Mouse (Mus musculus) macrophage (primary cell): ENCODE results near the gene Nadsyn1. TPM values are rescaled to one million over a fixed set of nuclear protein-coding genes. Genes with fewer than 3 reads are reported as not detected.
A peak's percentile ranks its signal among the peaks of the same experiment; 100 is the strongest.

ENCODE experiments used
- H3K27ac ChIP-seq: fragments of 350-480 bp; formaldehyde crosslinking; 2 replicates; pipeline ENCODE4 v1.9.0; 2021
- H3K36me3 ChIP-seq: fragments of 350-480 bp; formaldehyde crosslinking; 2 replicates; pipeline ENCODE4 v1.9.0; 2021; ENCODE audit errors: inconsistent target
- H3K4me3 ChIP-seq: fragments of 350-480 bp; formaldehyde crosslinking; 2 replicates; pipeline ENCODE4 v1.9.0; 2021; ENCODE audit errors: inconsistent target
- H3K79me2 ChIP-seq: fragments of 350-480 bp; formaldehyde crosslinking; 2 replicates; pipeline ENCODE4 v1.9.0; 2021; ENCODE audit errors: inconsistent target
- WGBS: methylation state at CpG from one replicate; pipeline ENCODE4 v1.1.7; 2026; ENCODE audit warnings: inconsistent platforms; ENCODE audit not compliant: missing documents; 5-methylcytosine and 5-hydroxymethylcytosine counted together
- polyA plus RNA-seq: library from polyadenylated mRNA; stranded (reverse); fragments of 250-400 nt; gene quantifications from 3 replicates; pipeline ENCODE4 v1.2.4, GENCODE M21; 2018; ENCODE audit warnings: inconsistent platforms

Gene Nadsyn1
- polyA plus RNA-seq, 1 experiment from 2014 or later, result 2.6 TPM

DNA sequence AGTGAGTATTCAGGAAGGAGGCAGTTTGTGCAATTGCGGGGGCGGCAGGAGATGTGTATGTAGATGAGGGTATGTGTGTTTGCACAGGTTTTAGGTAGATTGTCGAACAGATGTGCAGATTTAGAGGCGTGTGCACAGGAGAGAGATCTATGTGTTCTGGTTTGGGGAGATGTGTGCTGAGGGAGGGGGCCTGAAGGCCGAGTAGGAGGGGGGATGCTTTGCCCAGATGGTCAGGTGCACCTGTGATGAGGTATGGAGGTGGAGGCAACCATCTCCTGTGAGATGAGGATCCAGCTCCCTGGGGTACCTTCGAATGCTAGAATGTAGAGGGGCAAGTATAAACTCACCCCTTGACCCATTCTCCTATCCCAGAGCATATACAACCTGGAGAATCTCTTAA is 7.8 kb upstream of the Nadsyn1 start:
- peak overlapping the region; percentile 41 for H3K27ac ChIP-seq
- 10% methylated on average over 6 of the region's 6 CpGs for WGBS
- peaks cover 44% of the 10 kb centered on the region for H3K79me2 ChIP-seq
- H3K36me3 ChIP-seq, result no peaks in the 10 kb centered on the region
- H3K4me3 ChIP-seq, result peak overlapping the region; percentile 85

DNA sequence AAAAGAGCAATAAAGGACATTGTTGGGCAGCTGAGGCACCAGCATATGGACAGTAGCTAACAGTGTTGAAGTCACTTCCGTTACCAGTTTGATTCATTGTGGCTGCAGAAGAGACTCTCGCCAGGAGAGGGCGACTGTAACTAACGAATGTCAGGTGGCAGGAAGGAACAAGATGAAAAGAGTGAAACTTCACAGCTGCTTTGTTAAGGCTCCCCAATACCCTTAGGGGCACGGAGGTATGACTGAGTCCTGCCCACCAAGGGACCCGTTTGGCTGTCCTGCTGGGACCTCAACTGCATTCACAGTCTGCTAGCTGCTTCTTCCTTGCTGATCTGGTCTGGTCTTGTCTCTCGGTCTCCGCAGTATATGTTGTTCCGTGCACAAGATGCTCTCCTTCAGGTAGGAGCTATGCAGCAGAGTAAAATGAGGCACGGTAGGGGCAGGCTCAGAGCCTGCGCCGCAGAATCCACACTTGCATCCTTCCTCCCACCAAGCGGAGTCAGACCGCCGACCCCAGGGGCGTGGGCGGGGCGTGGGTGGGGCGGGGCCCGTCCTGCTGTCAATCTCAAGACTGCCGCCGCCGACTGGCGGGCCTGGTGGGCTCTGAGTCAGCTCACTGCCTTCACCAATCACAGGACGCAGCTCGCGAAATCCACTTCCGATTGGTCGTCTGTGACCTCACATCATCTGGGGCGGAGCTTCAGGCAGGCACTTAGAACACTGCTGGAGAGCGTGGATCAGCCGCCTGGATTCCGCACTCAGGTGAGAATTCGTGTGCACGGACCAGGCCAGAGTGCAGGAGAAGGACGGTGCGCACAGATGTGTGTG is 7.1 kb upstream of the Nadsyn1 start:
- peak overlapping the region; percentile 92 for H3K27ac ChIP-seq
- peaks cover 37% of the 10 kb centered on the region for H3K79me2 ChIP-seq
- WGBS, result 1% methylated on average over 36 of the region's 37 CpGs
- H3K36me3 ChIP-seq, result no peaks in the 10 kb centered on the region
- peak overlapping the region; percentile 85 for H3K4me3 ChIP-seq

DNA sequence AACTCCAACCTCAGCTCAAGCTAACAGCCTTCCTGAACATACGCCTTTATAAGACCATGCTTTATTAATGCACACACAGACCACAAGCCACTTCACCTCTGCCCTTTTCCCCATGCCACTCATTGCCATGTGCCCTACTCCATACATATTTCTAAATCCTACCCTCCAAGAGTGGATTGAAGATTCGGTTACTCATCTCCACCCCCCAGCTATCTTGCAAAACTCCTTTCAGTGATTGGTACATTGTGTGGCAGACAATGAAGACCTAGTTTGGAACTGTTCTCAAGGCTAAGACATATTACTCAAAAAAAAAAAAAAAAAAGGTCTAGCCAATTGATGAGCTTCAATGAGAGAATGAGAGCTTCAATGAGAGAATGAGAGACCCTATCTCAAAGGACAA is 4.3 kb upstream of the Nadsyn1 start:
- no peak overlapping the region for H3K27ac ChIP-seq
- 84% methylated on average over 2 of the region's 2 CpGs for WGBS
- peaks cover 20% of the 10 kb centered on the region for H3K79me2 ChIP-seq
- no peak overlapping the region for H3K4me3 ChIP-seq
- no peaks in the 10 kb centered on the region for H3K36me3 ChIP-seq

DNA sequence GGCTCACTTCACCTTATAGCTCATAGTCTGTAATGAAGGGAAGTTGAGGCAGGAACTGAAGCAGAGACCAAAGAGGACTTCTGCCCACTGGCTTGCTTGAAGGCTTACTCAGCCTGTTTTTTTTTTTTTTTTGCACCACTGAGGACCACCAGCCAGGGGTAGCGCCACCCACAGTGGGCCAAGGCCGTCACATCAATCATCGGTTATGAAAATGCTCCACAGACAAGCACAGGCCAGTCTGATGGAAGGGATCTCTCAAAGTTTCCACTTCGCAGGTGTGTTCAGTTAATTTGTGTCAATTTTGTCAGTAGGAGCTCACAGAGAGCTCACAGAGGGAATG is 587 bp upstream of the Nadsyn1 start:
- 89% methylated on average over 4 of the region's 4 CpGs for WGBS
- H3K4me3 ChIP-seq, result peak overlapping the region; percentile 23; the same call in 1 of the 2 replicates
- H3K27ac ChIP-seq, result peak overlapping the region; percentile 42
- peaks cover 12% of the 10 kb centered on the region; the same call in 1 of the 2 replicates for H3K79me2 ChIP-seq
- no peaks in the 10 kb centered on the region for H3K36me3 ChIP-seq

DNA sequence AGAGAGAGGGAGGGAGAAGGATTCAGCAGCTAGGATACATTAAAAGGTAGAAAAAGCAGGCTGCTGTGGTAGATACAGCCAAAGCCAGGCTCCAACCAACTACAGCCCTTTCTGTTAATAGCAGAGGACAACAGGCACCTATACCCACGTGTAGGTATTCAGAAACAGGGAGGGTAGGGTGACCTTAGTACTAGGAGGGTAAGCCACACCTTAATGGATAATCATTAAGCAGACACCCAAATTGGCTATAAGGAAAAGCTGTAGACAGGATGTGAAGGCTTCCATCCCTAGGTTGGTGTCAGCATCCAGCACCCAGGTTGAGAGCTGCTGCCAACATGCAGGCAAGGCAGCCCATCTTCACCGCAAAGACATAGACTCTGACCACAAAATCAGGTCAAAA is 1.4 kb downstream of the Nadsyn1 start:
- 93% methylated on average over 2 of the region's 2 CpGs for WGBS
- H3K4me3 ChIP-seq, result no peak overlapping the region
- H3K27ac ChIP-seq, result no peak overlapping the region

DNA sequence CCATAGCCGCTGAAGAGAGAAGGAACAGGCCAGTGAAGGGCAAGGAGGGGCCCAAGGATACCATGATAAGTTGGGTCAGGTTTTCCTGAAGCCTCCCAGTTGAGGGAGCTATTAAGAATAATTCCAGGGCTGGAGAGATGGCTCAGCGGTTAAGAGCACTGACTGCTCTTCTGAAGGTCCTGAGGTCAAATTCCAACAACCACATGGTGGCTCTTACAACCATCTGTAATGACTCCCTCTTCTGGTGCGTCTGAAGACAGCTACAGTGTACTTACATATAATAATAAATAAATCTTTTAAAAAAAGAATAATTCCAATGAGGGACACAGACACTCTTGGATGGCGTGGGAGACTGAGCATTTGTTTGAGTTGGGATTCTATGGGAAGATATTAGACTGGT is 3.4 kb downstream of the Nadsyn1 start:
- Histone ChIP-seq H3K27ac (no peak overlapping the region), H3K4me3 (no peak overlapping the region), H3K79me2 (peaks cover 12% of the 10 kb centered on the region; the same call in 1 of the 2 replicates), H3K36me3 (peaks cover 23% of the 10 kb centered on the region)
- 98% methylated on average over 4 of the region's 4 CpGs for WGBS

More for the DNA sequence above, 1.4 kb downstream of the Nadsyn1 start:
- H3K79me2 ChIP-seq, result peaks cover 12% of the 10 kb centered on the region; the same call in 1 of the 2 replicates
- H3K36me3 ChIP-seq, result peaks cover 4% of the 10 kb centered on the region

DNA sequence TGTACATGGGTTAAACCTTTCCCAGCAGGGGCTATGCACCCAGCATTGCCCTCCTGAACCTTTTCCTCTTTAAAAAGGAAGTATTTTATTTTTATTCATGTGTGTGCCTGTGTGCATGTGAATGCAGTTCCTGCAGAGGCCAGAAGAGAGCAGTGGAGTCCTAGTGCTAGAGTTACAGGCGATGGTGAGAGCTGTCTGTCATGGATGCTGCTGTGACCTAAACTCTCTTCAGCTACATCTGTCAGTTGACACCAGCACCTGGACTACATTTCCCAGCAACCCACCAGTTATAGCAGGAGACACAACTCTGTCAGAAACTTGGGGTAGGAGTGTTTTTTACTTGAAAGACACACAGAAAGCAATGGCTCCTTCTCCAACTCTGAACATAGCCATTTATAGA is 13.7 kb downstream of the Nadsyn1 start:
- WGBS, result 88% methylated on average over 1 of the region's 1 CpGs
- Histone ChIP-seq H3K36me3 (peaks cover 81% of the 10 kb centered on the region), H3K4me3 (no peak overlapping the region)

DNA sequence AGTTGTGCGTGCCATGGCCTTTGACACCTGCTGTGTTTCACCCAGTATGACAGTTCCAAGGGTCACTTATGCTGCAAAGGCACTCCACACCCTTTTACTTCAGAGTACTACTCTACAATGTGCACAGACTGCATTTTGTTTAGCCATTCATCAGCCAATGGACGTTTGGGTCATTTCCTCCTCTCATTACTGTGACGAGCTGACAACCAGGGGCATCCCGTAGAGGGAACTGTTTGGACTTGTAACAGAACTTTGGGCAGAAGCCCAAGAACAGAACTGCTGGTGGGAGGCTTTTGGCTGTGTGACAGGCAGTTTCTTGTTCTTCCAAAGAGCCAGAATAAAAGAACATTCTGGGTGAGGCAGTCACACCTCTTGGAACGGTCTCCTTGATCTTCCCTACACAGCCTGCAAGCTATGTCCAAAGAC is 17.4 kb downstream of the Nadsyn1 start:
- H3K79me2 ChIP-seq, result no peaks in the 10 kb centered on the region
- H3K27ac ChIP-seq, result no peak overlapping the region
- peaks cover 71% of the 10 kb centered on the region for H3K36me3 ChIP-seq
- no peak overlapping the region for H3K4me3 ChIP-seq
- 81% methylated on average over 5 of the region's 5 CpGs for WGBS

More for the DNA sequence above, 13.7 kb downstream of the Nadsyn1 start:
- H3K27ac ChIP-seq, result no peak overlapping the region
- H3K79me2 ChIP-seq, result no peaks in the 10 kb centered on the region

DNA sequence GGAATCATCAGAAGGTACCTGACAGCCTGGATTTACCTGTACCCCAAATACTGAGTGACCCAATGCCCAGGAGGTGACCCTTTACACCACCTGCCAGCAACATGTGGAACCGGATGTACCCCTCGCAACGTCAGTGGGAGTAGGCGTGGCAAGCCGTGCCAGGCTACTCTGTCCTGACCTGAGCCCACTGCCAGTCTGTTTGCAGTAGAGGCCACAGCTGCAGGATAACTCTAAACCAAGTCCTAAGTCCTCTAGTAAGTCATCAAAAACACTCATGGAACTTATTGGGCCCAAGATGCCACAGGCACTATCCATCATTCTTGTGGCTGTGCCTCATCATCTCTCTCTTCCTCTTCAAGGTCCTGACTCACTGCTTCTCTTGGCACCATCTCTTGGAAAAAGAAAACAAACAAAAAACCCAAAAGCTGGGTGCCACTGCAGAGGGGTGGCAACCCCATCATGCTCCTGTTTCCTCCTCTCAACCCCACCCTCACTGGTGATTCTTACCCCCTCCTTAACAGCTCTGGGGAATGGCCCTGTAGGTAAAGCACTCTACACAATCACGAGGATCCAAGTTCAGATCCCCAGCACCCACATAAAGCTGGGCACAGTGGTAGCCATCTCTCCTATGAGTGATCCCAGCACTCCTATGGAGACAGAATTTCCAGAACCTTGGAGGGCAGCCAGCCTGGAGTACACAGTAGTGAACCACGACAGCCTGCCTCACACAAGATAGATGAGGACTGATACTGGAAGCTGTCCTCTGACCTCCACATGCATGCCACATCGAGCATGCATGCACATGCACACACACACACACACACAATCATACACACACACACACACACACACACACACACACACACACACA is 21.2 kb downstream of the Nadsyn1 start:
- Histone ChIP-seq H3K4me3 (no peak overlapping the region), H3K36me3 (peaks cover 78% of the 10 kb centered on the region), H3K79me2 (no peaks in the 10 kb centered on the region), H3K27ac (no peak overlapping the region)
- 89% methylated on average over 8 of the region's 8 CpGs for WGBS

DNA sequence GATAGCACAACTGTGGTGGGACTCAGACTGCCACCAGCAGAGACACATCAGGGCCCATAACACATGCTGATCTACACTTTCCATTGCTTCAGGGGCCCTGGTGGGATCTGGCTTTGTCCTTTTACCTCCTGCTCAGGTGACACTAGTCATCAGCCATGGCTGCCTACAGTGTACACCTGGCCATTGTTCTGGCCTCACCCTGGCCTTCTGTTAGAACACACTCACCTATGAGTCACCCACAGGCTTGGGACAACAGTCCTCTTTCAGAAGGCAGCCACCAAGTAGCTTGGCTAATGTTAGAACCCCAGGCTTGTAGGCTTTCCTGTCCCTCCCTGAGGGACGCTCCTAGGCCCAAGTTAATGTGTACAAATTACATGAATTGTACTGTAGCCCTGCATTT is 21.9 kb downstream of the Nadsyn1 start:
- no peak overlapping the region for H3K27ac ChIP-seq
- H3K36me3 ChIP-seq, result peaks cover 78% of the 10 kb centered on the region
- no peaks in the 10 kb centered on the region for H3K79me2 ChIP-seq
- WGBS, result 100% methylated on average over 1 of the region's 1 CpGs
- no peak overlapping the region for H3K4me3 ChIP-seq

DNA sequence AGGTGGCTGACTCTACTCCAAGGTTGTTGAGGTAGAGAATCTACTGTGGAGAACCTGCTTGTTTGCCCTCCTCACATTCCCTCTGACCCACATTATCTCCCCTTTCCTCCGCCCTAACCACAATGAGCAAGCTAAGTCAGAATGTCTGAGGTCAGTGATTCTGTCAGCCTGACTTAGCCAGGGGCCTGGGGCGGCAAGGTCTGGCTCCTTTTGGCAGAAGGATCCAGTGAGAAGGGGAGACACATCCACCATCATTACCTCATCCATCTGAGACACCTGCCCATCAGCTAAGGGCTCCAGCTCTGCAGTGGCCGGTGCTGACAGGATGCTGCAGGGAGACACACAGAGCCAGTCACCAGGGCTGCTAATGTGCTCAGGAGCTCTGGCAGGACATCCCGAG is 23.9 kb downstream of the Nadsyn1 start:
- Histone ChIP-seq H3K27ac (no peak overlapping the region), H3K36me3 (peaks cover 71% of the 10 kb centered on the region), H3K4me3 (no peak overlapping the region), H3K79me2 (no peaks in the 10 kb centered on the region)
- 89% methylated on average over 3 of the region's 4 CpGs for WGBS

DNA sequence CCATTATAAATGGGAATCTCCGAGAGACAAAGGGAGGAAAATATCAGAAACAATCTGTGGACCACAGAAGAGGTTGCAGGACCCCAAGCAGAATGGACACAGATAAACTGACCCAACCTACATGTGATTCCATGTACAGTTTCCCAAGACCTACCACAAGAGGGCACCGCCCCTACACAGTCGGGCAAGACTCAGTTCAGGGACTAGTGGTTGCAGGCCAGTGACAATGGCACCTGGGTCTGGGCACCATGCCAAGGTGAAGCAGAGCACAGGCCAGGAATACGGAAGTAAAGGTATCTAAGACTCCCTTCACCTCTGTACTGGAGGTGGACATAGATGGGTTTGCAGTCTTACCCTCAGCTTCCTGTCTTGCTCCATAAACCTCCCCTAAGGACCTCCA is 29.5 kb downstream of the Nadsyn1 start:
- Histone ChIP-seq H3K36me3 (peaks cover 27% of the 10 kb centered on the region), H3K4me3 (no peak overlapping the region), H3K27ac (no peak overlapping the region), H3K79me2 (no peaks in the 10 kb centered on the region)
- WGBS, result 42% methylated on average over 4 of the region's 4 CpGs

DNA sequence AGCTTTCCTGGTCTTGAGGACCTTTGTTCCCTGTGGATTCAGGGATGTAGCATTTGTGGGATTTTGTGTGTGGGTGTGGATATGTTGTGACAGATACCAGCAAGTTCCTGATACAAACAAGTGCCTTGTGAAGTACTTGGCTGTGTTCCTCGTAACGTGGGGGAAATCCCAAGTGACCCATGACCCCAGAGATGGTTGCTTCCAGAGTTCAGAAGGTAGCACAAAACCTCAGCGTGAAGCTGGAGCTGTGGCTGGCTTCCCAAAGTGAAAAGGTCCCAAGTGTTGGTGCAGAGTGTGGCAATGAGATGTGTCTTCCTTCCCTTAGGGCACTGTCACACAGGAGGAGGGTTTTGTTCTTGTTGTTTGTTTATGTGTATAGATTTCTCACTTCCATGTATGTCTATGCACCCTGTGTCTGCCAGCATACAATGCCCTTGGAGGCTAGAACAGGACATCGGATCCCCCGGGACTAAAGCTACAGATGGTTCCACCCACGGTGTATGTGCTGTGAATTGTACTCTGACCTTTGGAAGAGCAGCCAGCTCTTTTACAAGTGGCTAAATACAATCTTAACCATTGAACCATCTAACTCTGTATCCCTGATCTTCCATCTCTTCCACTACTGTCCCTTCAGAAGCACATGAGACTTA is 30.2 kb downstream of the Nadsyn1 start:
- Histone ChIP-seq H3K79me2 (no peaks in the 10 kb centered on the region), H3K36me3 (peaks cover 21% of the 10 kb centered on the region; the same call in 1 of the 2 replicates), H3K27ac (no peak overlapping the region), H3K4me3 (no peak overlapping the region)
- 82% methylated on average over 6 of the region's 6 CpGs for WGBS

DNA sequence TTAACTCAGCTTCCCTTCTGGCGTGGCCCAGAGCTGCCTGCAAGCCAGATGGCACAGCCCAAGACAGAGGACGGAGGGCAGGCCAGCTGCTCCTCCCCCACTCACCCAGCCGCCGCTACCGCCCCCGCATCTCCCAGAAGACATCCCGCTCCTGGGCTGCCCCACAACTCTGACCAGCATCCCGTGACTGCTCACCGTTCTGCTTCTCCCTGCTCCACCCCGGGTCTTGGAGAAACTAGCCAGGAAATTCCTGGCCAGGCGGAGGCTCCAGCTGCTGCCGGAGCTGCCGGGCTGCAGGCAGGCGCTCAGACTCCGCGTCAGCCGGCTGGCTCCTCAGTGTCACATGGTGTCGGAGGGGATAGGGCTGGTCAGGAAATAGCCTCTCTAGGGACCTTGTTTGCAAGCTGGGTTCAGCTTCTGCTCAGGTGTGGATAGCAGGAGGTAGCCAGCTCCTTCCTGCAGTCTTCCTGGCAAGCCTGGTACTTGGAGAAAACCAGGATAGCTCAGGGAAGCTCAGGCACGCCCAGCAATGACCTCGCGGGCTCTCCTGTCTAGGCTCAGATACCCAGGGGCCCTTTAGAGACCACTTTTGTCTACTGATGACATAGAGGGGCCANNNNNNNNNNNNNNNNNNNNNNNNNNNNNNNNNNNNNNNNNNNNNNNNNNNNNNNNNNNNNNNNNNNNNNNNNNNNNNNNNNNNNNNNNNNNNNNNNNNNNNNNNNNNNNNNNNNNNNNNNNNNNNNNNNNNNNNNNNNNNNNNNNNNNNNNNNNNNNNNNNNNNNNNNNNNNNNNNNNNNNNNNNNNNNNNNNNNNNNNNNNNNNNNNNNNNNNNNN is 38.4 kb downstream of the Nadsyn1 start, which contains the start of gene Mrgpre:
Mrgpre (minus strand) TSS at position 505 of the 834 bp plus-strand sequence.
- no peaks in the 10 kb centered on the region for H3K79me2 ChIP-seq
- H3K27ac ChIP-seq, result no peak within 1 kb of the TSS
- peak within 1 kb of the TSS; percentile 0; the same call in 1 of the 2 replicates for H3K4me3 ChIP-seq
- H3K36me3 ChIP-seq, result no peaks in the 10 kb centered on the region
- 15% methylated on average over 21 of the region's 21 CpGs for WGBS
